Mouse (Mus musculus) MEL (cell line): ENCODE measurements at regions not wholly inside any gene's neighbourhood (a gene's known extent, or its start where the extent isn't known, plus 50 kb on each side); places are given as distances from the start of the nearest gene placed in this dataset.

Experiments used
- DNase-seq: peaks from one replicate; pipeline ENCODE4 v3.0.0; 2011; ENCODE audit warnings: low read depth, low spot score
- H3K27ac ChIP-seq: 2 replicates; pipeline ENCODE4 v1.5.1; 2012; ENCODE audit warnings: low read depth, mild to moderate bottlenecking, control low read depth, low read length, moderate library complexity; ENCODE audit not compliant: control insufficient read depth
- H3K27me3 ChIP-seq, 2 experiments: fragments of 150-350 bp in 1 of 2; sonication (generic) in 1 of 2; 2 replicates each; pipeline ENCODE4 v1.6.1; 2012; ENCODE audit warnings: low read length in 2 of 2, mild to moderate bottlenecking in 2 of 2, improper control_type of control experiment in 1 of 2, moderate library complexity in 1 of 2; ENCODE audit not compliant: insufficient read depth in 2 of 2, control insufficient read depth in 1 of 2
- H3K36me3 ChIP-seq, 2 experiments: 2 replicates each; pipeline ENCODE4 v1.6.1; 2012 to 2014; ENCODE audit warnings: low read length in 2 of 2, improper control_type of control experiment in 1 of 2, inconsistent platforms in 1 of 2, mild to moderate bottlenecking in 1 of 2; ENCODE audit not compliant: insufficient read depth in 2 of 2, control insufficient read depth in 1 of 2
- H3K4me1 ChIP-seq, 2 experiments: fragments of 150-350 bp in 1 of 2; sonication (generic) in 1 of 2; 2 replicates each; pipeline ENCODE4 v1.6.1; 2012; ENCODE audit warnings: low read length in 2 of 2, improper control_type of control experiment in 1 of 2, mild to moderate bottlenecking in 1 of 2; ENCODE audit not compliant: insufficient read depth in 2 of 2, control insufficient read depth in 1 of 2
- H3K4me3 ChIP-seq, 2 experiments: fragments of 150-350 bp in 1 of 2; sonication (generic) in 1 of 2; 2 replicates each; pipeline ENCODE4 v1.5.1; 2012; ENCODE audit warnings: low read depth in 2 of 2, low read length in 2 of 2, mild to moderate bottlenecking in 2 of 2, moderate library complexity in 2 of 2, control low read depth in 1 of 2, improper control_type of control experiment in 1 of 2; ENCODE audit not compliant: control insufficient read depth in 1 of 2, insufficient read depth in 1 of 2
- H3K79me2 ChIP-seq: 2 replicates; pipeline ENCODE4 v1.6.1; 2012; ENCODE audit warnings: mild to moderate bottlenecking, low read length, moderate library complexity; ENCODE audit not compliant: control insufficient read depth, poor library complexity, insufficient read depth
- H3K9ac ChIP-seq: 2 replicates; pipeline ENCODE4 v1.6.1; 2012; ENCODE audit warnings: low read depth, mild to moderate bottlenecking, control low read depth, low read length, moderate library complexity; ENCODE audit not compliant: control insufficient read depth, poor library complexity, severe bottlenecking
- H3K9me3 ChIP-seq: fragments of 150-350 bp; sonication (generic); replicated peaks from 2 replicates; pipeline ENCODE4 v1.6.1; 2012; ENCODE audit warnings: mild to moderate bottlenecking, low read length, improper control_type of control experiment, moderate library complexity; ENCODE audit not compliant: insufficient read depth
- CHD1 ChIP-seq: IDR thresholded peaks from 2 replicates; pipeline ENCODE4 v1.6.1; 2012; ENCODE audit warnings: low read depth, mild to moderate bottlenecking, inconsistent platforms, low read length, improper control_type of control experiment
- CHD2 ChIP-seq: IDR thresholded peaks from 2 replicates; pipeline ENCODE4 v1.6.1; 2011; ENCODE audit warnings: low read length, improper control_type of control experiment
- ELF1 ChIP-seq: IDR thresholded peaks from 2 replicates; pipeline ENCODE4 v1.6.1; 2014; ENCODE audit warnings: low read depth, mild to moderate bottlenecking, inconsistent platforms, low read length, improper control_type of control experiment, moderate library complexity
- EP300 ChIP-seq, 2 experiments: IDR thresholded peaks; 2 replicates each; pipeline ENCODE4 v1.6.1; 2011; ENCODE audit warnings: improper control_type of control experiment in 2 of 2, low read length in 2 of 2, low read depth in 1 of 2, mild to moderate bottlenecking in 1 of 2
- ETS1 ChIP-seq: IDR thresholded peaks from 2 replicates; pipeline ENCODE4 v1.6.1; 2012; ENCODE audit warnings: low read depth, mild to moderate bottlenecking, inconsistent platforms, low read length, improper control_type of control experiment, moderate library complexity
- GABPA ChIP-seq: IDR thresholded peaks from 2 replicates; pipeline ENCODE4 v1.6.1; 2012; ENCODE audit warnings: low read depth, mild to moderate bottlenecking, inconsistent platforms, low read length, improper control_type of control experiment, moderate library complexity
- GATA1 ChIP-seq: IDR thresholded peaks from 2 replicates; pipeline ENCODE4 v1.6.1; 2011; ENCODE audit warnings: low read depth, low read length, improper control_type of control experiment
- MAFK ChIP-seq: IDR thresholded peaks from 2 replicates; pipeline ENCODE4 v1.6.1; 2011; ENCODE audit warnings: low read depth, mild to moderate bottlenecking, low read length, improper control_type of control experiment, borderline replicate concordance
- MAX ChIP-seq: IDR thresholded peaks from 2 replicates; pipeline ENCODE4 v1.6.1; 2011; ENCODE audit warnings: low read length, improper control_type of control experiment
- MAZ ChIP-seq: IDR thresholded peaks from 2 replicates; pipeline ENCODE4 v1.6.1; 2012; ENCODE audit warnings: low read depth, mild to moderate bottlenecking, inconsistent platforms, low read length, improper control_type of control experiment
- MYC ChIP-seq: IDR thresholded peaks from 2 replicates; pipeline ENCODE4 v1.6.1; 2011; ENCODE audit warnings: low read depth, mild to moderate bottlenecking, low read length, improper control_type of control experiment, moderate library complexity
- NELFE ChIP-seq: IDR thresholded peaks from 2 replicates; pipeline ENCODE4 v1.6.1; 2011; ENCODE audit warnings: low read depth, low read length, improper control_type of control experiment
- NRF1 ChIP-seq: IDR thresholded peaks from 2 replicates; pipeline ENCODE4 v1.6.1; 2014; ENCODE audit warnings: low read depth, mild to moderate bottlenecking, inconsistent platforms, low read length, improper control_type of control experiment, moderate library complexity; ENCODE audit not compliant: poor library complexity, insufficient read depth, severe bottlenecking
- POLR2AphosphoS2 ChIP-seq: IDR thresholded peaks from 2 replicates; pipeline ENCODE4 v1.6.1; 2011; ENCODE audit warnings: low read length, improper control_type of control experiment
- POLR2AphosphoS5 ChIP-seq: IDR thresholded peaks from 2 replicates; pipeline ENCODE4 v1.6.1; 2012; ENCODE audit warnings: low read depth, borderline replicate concordance, mild to moderate bottlenecking, inconsistent platforms, low read length, moderate library complexity, mixed read lengths
- RAD21 ChIP-seq: IDR thresholded peaks from 2 replicates; pipeline ENCODE4 v1.6.1; 2011; ENCODE audit warnings: mild to moderate bottlenecking, low read depth, low read length, improper control_type of control experiment
- SIN3A ChIP-seq: IDR thresholded peaks from 2 replicates; pipeline ENCODE4 v1.6.1; 2012; ENCODE audit warnings: low read length, improper control_type of control experiment, inconsistent platforms
- TAL1 ChIP-seq: IDR thresholded peaks from 2 replicates; pipeline ENCODE4 v1.6.1; 2012; ENCODE audit warnings: mild to moderate bottlenecking, inconsistent platforms, low read length, moderate library complexity, mixed read lengths
- TBP ChIP-seq: IDR thresholded peaks from 2 replicates; pipeline ENCODE4 v1.8.0; 2011; ENCODE audit warnings: low read depth, low read length, improper control_type of control experiment
- USF1 ChIP-seq: IDR thresholded peaks from 2 replicates; pipeline ENCODE4 v1.6.1; 2014; ENCODE audit warnings: low read depth, mild to moderate bottlenecking, inconsistent platforms, low read length, improper control_type of control experiment, moderate library complexity
- USF2 ChIP-seq, 2 experiments: IDR thresholded peaks; 2 replicates each; pipeline ENCODE4 v1.6.1; 2011 to 2012; ENCODE audit warnings: improper control_type of control experiment in 2 of 2, low read length in 2 of 2, borderline replicate concordance in 1 of 2, inconsistent platforms in 1 of 2, low read depth in 1 of 2, mild to moderate bottlenecking in 1 of 2; ENCODE audit not compliant: insufficient read depth in 1 of 2
- ZC3H11A ChIP-seq: IDR thresholded peaks from 2 replicates; pipeline ENCODE4 v1.6.1; 2012; ENCODE audit warnings: low read depth, mild to moderate bottlenecking, inconsistent platforms, low read length, improper control_type of control experiment
- ZKSCAN1 ChIP-seq: IDR thresholded peaks from 2 replicates; pipeline ENCODE4 v1.6.1; 2012; ENCODE audit warnings: low read depth, mild to moderate bottlenecking, inconsistent platforms, low read length, improper control_type of control experiment, moderate library complexity

DNA sequence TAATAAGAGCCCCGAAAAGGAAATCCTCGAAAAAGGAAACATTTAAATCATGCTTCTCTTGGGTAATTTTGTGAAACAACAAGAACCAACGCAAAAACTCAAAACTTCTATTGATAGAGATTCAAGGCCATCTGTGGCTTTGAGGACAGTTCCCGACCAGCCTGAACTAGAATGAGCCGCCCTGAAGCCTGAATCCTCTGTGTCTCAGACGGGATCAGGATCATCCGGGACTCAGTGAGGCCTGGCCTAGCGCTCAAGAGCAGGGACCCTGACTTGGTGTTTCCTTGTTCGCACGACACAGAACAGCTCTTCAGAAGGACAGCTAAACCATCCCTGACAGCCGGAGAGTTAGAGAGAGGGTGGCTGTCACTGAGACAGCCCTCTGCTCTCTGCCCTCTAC lies 77.4 kb upstream of the Spin1 start:
- Histone ChIP-seq H3K9me3 (no peaks in the 10 kb centered on the region), H3K4me1 (no peaks in the 10 kb centered on the region), H3K4me3 (no peak overlapping the region), H3K9ac (no peak overlapping the region), H3K27me3 (no peaks in the 10 kb centered on the region), H3K27ac (no peak overlapping the region), H3K79me2 (no peaks in the 10 kb centered on the region), H3K36me3 (no peaks in the 10 kb centered on the region)
- TF ChIP-seq NELFE (no peak), SIN3A (no peak), MAX (no peak), CHD1 (no peak), MAFK (no peak), POLR2AphosphoS5 (no peak), MAZ (no peak), TBP (no peak), MYC (no peak), USF2 (IDR thresholded peaks at IDR 0.05; ENCODE audit: borderline replicate concordance in 1 of 2, insufficient read depth in 1 of 2, low read depth in 1 of 2, low read length in 2 of 2) (no peak), ZC3H11A (no peak)
- no peak for DNase-seq

DNA sequence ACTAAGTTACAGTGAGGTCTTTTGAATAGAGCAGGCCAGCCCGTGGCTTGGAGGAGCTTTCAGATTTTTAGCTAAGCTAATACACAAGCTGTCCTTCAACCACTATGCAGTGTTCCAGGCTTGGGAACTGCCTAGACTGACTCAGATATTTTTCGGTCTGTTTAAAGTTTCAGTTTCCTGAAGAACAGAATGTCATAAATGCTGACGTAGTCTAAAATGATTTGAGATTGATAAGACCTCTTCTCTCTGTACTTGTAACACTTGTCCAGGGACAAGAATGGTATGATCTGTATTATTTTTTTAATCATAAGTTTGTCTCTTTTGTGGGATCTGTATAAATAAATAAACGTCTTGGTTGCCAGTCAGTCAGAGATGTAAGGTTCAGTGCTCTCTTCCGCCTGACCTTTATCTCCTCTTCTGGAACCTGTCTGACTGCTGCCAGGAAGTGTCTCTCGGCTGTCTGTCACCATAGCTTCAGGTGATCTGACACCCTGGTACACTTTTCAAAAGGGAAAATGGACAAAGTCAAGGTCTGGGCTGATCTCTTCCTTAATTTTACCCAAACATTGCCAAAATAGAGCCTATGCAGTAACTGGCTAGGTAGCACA lies 74.3 kb upstream of the Spin1 start:
- H3K79me2 ChIP-seq, result no peaks in the 10 kb centered on the region
- no peak overlapping the region for H3K27ac ChIP-seq
- H3K36me3 ChIP-seq, result no peaks in the 10 kb centered on the region
- DNase-seq, result no peak
- H3K4me3 ChIP-seq, result no peak overlapping the region
- H3K9me3 ChIP-seq, result no peaks in the 10 kb centered on the region
- H3K4me1 ChIP-seq, result no peaks in the 10 kb centered on the region
- H3K9ac ChIP-seq, result no peak overlapping the region
- TF ChIP-seq MAX (no peak), NELFE (no peak), TAL1 (no peak), EP300 (IDR thresholded peaks at IDR 0.05; ENCODE audit: low read depth in 1 of 2, low read length in 2 of 2) (no peak), GATA1 (no peak), USF2 (IDR thresholded peaks at IDR 0.05; ENCODE audit: borderline replicate concordance in 1 of 2, insufficient read depth in 1 of 2, low read depth in 1 of 2, low read length in 2 of 2) (no peak), POLR2AphosphoS2 (no peak), MAZ (no peak), GABPA (no peak), ELF1 (no peak), NRF1 (no peak), RAD21 (no peak), ETS1 (no peak), SIN3A (no peak), CHD2 (no peak), USF1 (no peak), ZKSCAN1 (no peak), MYC (no peak)
- H3K27me3 ChIP-seq, result no peaks in the 10 kb centered on the region
